Mouse (Mus musculus) ES-E14 (cell line): Measurements from ENCODE around the gene Lyrm7.

Experiments
- CHD2 ChIP-seq: IDR thresholded peaks from 2 replicates; pipeline ENCODE4 v1.6.1; 2014; ENCODE audit warnings: mild to moderate bottlenecking, low read depth, low read length, inconsistent platforms
- HCFC1 ChIP-seq: IDR thresholded peaks from 2 replicates; pipeline ENCODE4 v1.6.1; 2012; ENCODE audit warnings: low read length, inconsistent platforms, borderline replicate concordance; ENCODE audit not compliant: insufficient read depth
- MAFK ChIP-seq: IDR thresholded peaks from 2 replicates; pipeline ENCODE4 v1.6.1; 2014; ENCODE audit warnings: mild to moderate bottlenecking, low read depth, low read length, inconsistent platforms; ENCODE audit not compliant: insufficient read depth
- ZC3H11A ChIP-seq: IDR thresholded peaks from 2 replicates; pipeline ENCODE4 v1.6.1; 2012; ENCODE audit warnings: low read depth, mild to moderate bottlenecking, inconsistent platforms, low read length, borderline replicate concordance
- ZNF384 ChIP-seq: IDR thresholded peaks from 2 replicates; pipeline ENCODE4 v1.6.1; 2012; ENCODE audit warnings: low read depth, low read length, inconsistent platforms

DNA sequence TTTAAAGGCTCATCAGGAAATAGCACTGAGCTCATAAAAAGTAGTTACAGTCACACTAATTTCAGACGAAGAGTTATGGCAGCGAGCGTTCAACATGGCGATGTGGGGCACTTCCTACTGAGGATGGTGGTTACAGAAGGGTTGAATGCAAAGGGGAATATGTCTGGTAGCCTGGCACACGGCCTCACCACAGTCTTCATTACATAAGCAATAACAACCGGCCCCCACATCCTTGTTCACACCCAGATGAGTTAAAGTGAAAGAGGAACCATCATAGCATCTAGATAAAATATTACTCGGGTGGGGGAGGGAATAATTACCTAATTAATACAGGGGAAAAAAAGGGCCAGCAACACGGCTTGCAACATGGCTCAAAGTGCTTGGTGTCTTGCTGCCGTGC, 53.0 kb downstream of the Lyrm7 start:
- TF ChIP-seq MAFK (no peak), CHD2 (no peak), ZC3H11A (no peak), ZNF384 (no peak), HCFC1 (no peak)
